Mouse (Mus musculus): ENCODE results near the gene 1600002K03Rik. TPM values are rescaled to one million over a fixed set of nuclear protein-coding genes. Genes with fewer than 3 reads are reported as not detected.

1600002K03Rik gene
- 9.1 and 9.5 TPM in 2 replicates for polyA plus RNA-seq (2016; fragmentation: Nextera tagmentation; extraction: Ambion mirVana)

DNA sequence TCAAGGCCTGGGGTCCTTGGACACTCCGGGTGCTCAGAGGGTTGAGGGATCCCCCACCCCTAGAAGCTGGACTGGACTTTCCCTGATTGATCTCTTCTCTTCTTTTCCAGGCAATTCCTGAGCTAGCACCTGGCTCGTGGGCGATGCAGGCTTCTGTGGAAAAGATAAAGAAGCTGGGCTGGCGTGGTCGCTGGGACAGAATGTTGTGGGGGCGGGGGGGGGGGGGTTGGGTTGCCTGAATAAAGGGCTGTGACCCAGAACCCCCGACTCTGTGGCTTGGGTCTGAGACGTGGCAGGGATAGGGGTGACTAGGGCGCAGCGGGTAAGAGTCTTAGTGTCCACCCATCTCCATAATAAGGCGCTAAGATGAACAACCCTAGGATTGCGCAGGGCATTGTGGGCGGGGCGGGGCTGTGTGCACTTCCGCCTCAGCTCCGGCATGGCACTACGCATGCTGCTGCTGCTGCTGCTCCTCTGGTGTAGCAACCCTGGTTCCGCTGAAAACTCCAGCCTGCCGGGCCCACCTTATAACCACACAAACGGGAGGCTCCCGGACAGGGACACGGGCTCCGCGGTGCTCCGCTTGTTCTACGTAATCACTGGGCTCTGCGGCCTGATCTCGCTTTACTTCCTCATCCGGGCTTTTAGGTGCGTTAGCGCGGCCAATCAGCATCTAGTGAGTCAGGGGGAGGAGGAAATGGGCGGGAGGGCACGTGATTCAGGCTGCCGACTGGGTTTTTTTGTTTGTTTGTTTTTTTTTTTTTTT, at the start of gene 1600002K03Rik:
Gene 1600002K03Rik, plus strand, starts transcription at position 418 of the 766 bp plus-strand sequence.
- Histone ChIP-seq H3K9me3 (no peaks in the 10 kb centered on the region), H3K4me1 (replicated peaks) (peaks cover 40% of the 10 kb centered on the region)
- 7% methylated on average over 35 of the region's 35 CpGs for WGBS

DNA sequence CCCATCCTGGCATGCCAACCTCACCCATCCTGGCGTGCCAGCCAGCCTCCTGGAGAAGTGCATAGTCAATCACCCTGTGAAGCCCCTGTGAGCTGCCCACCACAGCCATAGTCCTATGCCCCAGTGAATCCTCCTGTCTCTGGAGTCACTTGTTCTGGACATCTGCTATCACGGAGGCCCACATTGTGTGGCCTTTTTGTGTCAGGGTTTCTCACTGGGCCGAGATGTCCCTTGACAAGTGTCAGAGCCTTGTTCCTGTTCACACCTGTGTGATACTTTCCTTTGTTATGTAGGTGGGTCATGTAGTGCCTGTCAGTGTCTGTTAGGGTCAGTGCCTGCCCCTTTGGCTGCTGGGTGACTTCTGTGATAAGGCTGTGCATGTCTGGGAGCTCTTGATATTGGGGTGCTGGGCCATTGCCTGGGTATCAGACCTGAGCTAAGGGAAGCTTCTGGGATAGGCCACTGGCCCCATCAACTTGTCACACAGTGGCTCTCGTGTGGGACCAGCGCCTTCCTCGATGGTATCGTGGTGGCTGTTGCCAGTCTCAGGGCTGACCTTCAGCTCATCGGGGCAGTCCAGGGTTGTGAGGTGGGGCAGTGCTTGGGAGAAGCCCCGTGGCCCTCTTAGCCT, 48.7 kb upstream of the 1600002K03Rik start:
- WGBS, result 88% methylated on average over 9 of the region's 9 CpGs
- ATAC-seq (ENCODE audit: insufficient number of reproducible peaks, insufficient read depth, low FRiP score, low TSS enrichment, low read depth), result no peak

More for the DNA sequence above, at the start of gene 1600002K03Rik:
- Histone ChIP-seq H3K36me3 (peaks cover 34% of the 10 kb centered on the region), H3K4me2 (peak within 1 kb of the TSS; percentile 73), H3K27ac (peak within 1 kb of the TSS; percentile 76), H3K9ac (replicated peaks) (peak within 1 kb of the TSS; percentile 51; the same call in 1 of the 2 replicates), H3K27me3 (no peaks in the 10 kb centered on the region), H3K4me3 (replicated peaks) (peak within 1 kb of the TSS; percentile 54)
- peak; percentile 35 for ATAC-seq (ENCODE audit: insufficient number of reproducible peaks, insufficient read depth, low FRiP score, low TSS enrichment, low read depth)

DNA sequence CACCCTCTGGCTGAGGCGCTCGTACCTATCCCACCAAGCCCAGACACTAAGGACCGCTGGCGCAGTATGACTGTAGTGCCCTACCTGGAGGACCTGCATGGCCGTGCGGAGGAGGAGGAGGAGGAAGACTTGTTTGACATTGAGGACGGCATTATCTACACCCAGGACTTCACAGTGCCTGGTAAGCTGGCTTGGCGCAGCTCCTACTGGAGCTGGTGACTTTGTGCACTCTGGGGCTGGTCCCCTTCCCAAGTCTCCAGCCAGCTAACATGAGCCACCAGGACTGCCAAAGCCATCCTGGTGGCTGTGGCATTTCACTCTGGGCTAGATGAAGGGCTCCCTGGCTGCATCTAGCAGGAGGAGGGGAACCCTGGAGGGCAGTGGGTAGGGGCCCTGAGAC, 44.8 kb upstream of the 1600002K03Rik start:
- 94% methylated on average over 8 of the region's 8 CpGs for WGBS
- H3K27me3 ChIP-seq, result peaks cover 11% of the 10 kb centered on the region; the same call in 1 of the 2 replicates

More for the DNA sequence above, 48.7 kb upstream of the 1600002K03Rik start:
- H3K27me3 ChIP-seq, result no peaks in the 10 kb centered on the region
- 0 out of 2 replicates have a peak, but pooled peaks cover 3% of the 10 kb centered on the region for H3K4me1 ChIP-seq (replicated peaks)
- H3K9me3 ChIP-seq, result no peaks in the 10 kb centered on the region
- no peak overlapping the region for H3K4me3 ChIP-seq (replicated peaks)
- H3K36me3 ChIP-seq, result peaks cover 98% of the 10 kb centered on the region
- H3K27ac ChIP-seq, result no peak overlapping the region
- H3K4me2 ChIP-seq, result no peak overlapping the region
- H3K9ac ChIP-seq (replicated peaks), result 0 out of 2 replicates have a peak overlapping the region, but pooled peaks have one; percentile 19

DNA sequence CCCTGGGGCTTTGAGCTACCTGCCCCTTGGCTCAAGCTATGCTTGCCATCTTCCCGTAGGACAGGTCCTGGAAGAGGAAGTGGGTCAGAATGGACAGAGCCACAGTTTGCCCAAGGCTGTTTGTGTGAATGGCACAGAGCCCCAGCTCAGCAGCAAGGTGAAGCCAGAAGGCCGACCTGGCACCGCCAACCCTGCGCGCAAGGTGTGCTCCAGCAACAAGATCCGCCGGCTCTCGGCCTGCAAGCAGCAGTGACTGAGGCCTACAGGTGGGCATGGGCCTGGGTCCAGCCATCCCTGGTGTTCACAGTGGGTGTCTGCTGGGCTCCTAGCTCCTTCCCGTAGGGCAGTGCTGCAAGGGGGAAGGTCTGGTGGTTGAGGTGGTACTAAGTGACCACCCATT, 42.9 kb upstream of the 1600002K03Rik start:
- H3K9ac ChIP-seq (replicated peaks), result no peak overlapping the region
- H3K36me3 ChIP-seq, result peaks cover 99% of the 10 kb centered on the region
- no peak overlapping the region for H3K4me3 ChIP-seq (replicated peaks)
- WGBS, result 96% methylated on average over 9 of the region's 9 CpGs
- no peak overlapping the region for H3K27ac ChIP-seq
- no peaks in the 10 kb centered on the region for H3K9me3 ChIP-seq
- ATAC-seq (ENCODE audit: insufficient number of reproducible peaks, insufficient read depth, low FRiP score, low TSS enrichment, low read depth), result no peak
- peaks cover 17% of the 10 kb centered on the region for H3K27me3 ChIP-seq
- no peak overlapping the region for H3K4me2 ChIP-seq
- peaks cover 14% of the 10 kb centered on the region for H3K4me1 ChIP-seq (replicated peaks)

More for the DNA sequence above, 44.8 kb upstream of the 1600002K03Rik start:
- ATAC-seq (ENCODE audit: insufficient number of reproducible peaks, insufficient read depth, low FRiP score, low TSS enrichment, low read depth), result no peak
- 0 out of 2 replicates have a peak overlapping the region, but pooled peaks have one; percentile 1 for H3K4me3 ChIP-seq (replicated peaks)
- no peak overlapping the region for H3K27ac ChIP-seq
- H3K4me2 ChIP-seq, result no peak overlapping the region
- H3K36me3 ChIP-seq, result peaks cover 100% of the 10 kb centered on the region
- peaks cover 14% of the 10 kb centered on the region for H3K4me1 ChIP-seq (replicated peaks)
- no peak overlapping the region for H3K9ac ChIP-seq (replicated peaks)
- H3K9me3 ChIP-seq, result no peaks in the 10 kb centered on the region

DNA sequence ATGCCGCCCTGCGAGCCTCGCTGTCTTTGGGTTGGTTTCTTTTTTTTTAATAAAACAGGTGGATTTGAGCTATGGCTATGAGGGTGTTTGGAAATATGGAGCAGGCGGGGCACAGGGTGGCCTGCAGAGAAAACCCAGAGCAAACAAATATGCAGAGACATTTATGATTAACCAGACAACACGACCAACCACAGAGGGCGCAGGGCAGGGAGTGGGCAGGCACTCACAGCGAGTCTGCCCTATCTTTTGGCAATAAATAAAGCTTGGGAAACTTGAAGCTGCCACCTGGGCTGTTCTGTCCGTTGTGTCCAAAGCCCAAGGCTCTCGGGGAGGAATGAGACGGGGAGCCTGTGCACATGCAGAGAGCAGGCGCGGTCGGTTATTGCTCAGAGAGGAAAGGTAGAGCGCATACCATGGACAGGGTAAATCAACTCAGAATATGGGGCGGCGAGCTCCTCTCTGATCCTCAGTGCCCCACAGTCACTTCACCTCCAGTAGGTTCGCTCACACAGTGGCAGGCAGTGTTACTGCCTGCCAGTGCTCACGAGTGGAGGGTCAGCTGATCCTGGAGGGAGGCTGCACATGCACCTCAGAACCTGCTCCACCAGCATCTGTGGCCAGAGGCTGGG, 42.2 kb upstream of the 1600002K03Rik start:
- Histone ChIP-seq H3K36me3 (peaks cover 95% of the 10 kb centered on the region), H3K27me3 (peaks cover 24% of the 10 kb centered on the region), H3K9me3 (no peaks in the 10 kb centered on the region), H3K4me3 (replicated peaks) (no peak overlapping the region), H3K27ac (no peak overlapping the region), H3K4me1 (replicated peaks) (peaks cover 14% of the 10 kb centered on the region), H3K4me2 (peak overlapping the region; percentile 56; the same call in 1 of the 2 replicates), H3K9ac (replicated peaks) (no peak overlapping the region; the same call in 1 of the 2 replicates)
- ATAC-seq (ENCODE audit: insufficient number of reproducible peaks, insufficient read depth, low FRiP score, low TSS enrichment, low read depth), result no peak
- WGBS, result 81% methylated on average over 18 of the region's 18 CpGs

DNA sequence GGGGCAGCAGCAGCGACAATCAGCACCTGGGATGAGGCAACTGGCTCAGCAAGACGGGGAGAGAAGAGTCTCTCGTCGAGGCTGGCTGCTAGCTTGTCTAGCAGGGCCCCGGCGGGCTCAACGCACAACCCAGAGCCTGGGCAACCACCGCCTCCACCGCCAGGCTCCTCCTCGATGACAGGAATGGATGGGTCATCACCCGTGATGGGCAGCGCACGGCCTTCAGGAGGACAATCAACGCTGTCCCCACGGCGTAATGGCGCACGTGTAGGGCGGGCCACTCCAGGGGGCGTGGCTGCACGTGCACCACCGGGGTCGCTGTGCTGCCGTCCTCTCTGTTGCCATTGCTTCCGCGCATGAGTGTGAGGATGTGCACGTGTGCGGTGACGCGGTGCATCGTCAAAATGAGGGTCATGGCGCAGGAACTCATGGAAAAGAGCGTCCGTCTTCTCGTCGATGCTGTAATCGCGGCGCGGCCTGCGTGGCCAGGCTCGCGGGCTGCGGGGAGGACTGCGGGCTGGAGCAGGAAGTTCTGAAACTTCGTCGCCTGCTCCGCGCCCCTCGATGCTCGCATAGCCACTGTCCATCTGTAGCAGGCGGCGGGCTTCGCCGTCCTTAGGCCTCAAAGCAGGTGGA, 41.3 kb upstream of the 1600002K03Rik start:
- Histone ChIP-seq H3K9ac (replicated peaks) (peak overlapping the region; percentile 50), H3K4me2 (peak overlapping the region; percentile 56), H3K4me1 (replicated peaks) (peaks cover 17% of the 10 kb centered on the region), H3K27me3 (peaks cover 33% of the 10 kb centered on the region), H3K27ac (0 out of 2 replicates have a peak overlapping the region, but pooled peaks have one; percentile 35), H3K9me3 (0 out of 2 replicates have a peak, but pooled peaks cover 5% of the 10 kb centered on the region), H3K4me3 (replicated peaks) (peak overlapping the region; percentile 25), H3K36me3 (peaks cover 90% of the 10 kb centered on the region)
- no peak for ATAC-seq (ENCODE audit: insufficient number of reproducible peaks, insufficient read depth, low FRiP score, low TSS enrichment, low read depth)
- WGBS, result 17% methylated on average over 55 of the region's 55 CpGs

DNA sequence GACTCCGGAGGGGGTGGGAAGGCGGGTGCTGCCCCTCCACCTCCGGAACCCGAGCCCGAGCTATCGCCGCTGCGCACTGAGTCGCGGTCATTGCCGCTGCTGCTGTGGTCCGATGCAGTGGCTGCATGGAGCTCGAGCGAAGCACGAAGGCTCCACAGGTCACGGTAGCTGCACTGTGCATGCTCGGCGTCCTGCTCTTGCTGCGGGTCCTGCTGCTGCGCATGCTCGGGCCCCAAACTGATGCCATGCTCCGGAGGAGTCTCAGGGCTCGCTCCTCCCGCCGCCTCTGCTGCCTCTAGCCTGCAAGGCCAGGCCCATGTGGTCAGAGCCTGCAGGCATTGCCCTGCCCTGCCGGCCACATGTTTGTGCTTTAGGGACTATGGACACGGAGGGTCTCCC, 40.8 kb upstream of the 1600002K03Rik start:
- peak overlapping the region; percentile 50 for H3K9ac ChIP-seq (replicated peaks)
- 0 out of 2 replicates have a peak, but pooled peaks cover 5% of the 10 kb centered on the region for H3K9me3 ChIP-seq
- peaks cover 38% of the 10 kb centered on the region for H3K27me3 ChIP-seq
- no peak for ATAC-seq (ENCODE audit: insufficient number of reproducible peaks, insufficient read depth, low FRiP score, low TSS enrichment, low read depth)
- 34% methylated on average over 27 of the region's 27 CpGs for WGBS
- H3K4me1 ChIP-seq (replicated peaks), result peaks cover 23% of the 10 kb centered on the region
- 0 out of 2 replicates have a peak overlapping the region, but pooled peaks have one; percentile 35 for H3K27ac ChIP-seq
- peak overlapping the region; percentile 25 for H3K4me3 ChIP-seq (replicated peaks)
- H3K36me3 ChIP-seq, result peaks cover 85% of the 10 kb centered on the region
- H3K4me2 ChIP-seq, result peak overlapping the region; percentile 56

DNA sequence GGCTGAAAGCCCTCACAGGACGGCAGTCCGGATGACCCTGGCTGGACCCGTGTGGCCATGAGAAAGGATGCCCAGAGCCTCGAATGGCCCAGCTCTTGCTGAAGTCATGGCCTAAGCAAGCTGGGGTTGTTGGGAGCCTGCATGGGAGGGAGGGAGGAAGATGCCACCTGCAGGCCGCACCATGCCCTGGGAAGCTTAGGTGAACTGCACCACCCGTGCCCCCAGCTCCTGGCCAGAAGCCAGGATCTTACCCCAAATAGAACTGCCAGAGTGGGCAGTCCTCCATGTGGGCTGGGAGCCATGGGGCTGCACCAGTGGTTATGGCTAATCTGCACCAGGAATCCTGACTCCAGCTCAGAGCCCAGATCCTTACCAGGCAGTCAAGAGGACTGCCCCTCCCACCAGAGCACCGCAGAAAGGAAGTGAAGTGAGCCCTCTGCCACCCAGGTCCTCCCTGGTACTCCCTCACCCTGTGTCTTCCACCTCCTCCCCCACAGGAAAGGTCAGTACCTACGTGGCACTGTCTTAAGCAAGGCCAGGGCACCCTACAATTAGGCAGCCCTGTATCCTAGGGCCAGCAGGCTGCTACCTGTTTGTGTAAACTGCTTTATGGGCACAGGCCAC, 39.4 kb upstream of the 1600002K03Rik start:
- Histone ChIP-seq H3K9me3 (0 out of 2 replicates have a peak, but pooled peaks cover 5% of the 10 kb centered on the region), H3K4me1 (replicated peaks) (peaks cover 36% of the 10 kb centered on the region), H3K9ac (replicated peaks) (no peak overlapping the region), H3K27me3 (peaks cover 52% of the 10 kb centered on the region), H3K4me3 (replicated peaks) (no peak overlapping the region), H3K36me3 (peaks cover 71% of the 10 kb centered on the region), H3K4me2 (no peak overlapping the region), H3K27ac (no peak overlapping the region)
- no peak for ATAC-seq (ENCODE audit: insufficient number of reproducible peaks, insufficient read depth, low FRiP score, low TSS enrichment, low read depth)
- 77% methylated on average over 8 of the region's 8 CpGs for WGBS

DNA sequence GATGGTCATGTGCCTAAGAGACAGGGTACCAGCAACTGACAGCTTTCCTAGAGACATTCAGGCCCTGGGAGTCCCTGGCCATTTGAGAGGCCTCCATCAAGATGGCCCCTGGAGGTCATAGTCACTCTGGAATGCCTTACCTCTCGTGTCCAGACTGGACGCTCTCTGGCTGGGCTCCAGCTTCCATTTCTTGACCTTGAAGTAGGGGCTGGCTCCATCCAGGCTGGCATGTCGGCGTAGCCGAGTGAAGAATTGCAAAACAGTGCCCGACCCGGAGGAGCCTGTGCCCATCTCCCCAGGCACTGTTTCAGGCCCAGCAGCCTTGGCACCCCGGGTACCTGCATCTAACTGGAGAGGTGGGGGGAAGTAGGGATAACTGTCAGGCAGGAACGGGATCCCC, 38.3 kb upstream of the 1600002K03Rik start:
- H3K9me3 ChIP-seq, result 0 out of 2 replicates have a peak, but pooled peaks cover 5% of the 10 kb centered on the region
- no peak overlapping the region for H3K4me2 ChIP-seq
- peaks cover 60% of the 10 kb centered on the region for H3K36me3 ChIP-seq
- no peak for ATAC-seq (ENCODE audit: insufficient number of reproducible peaks, insufficient read depth, low FRiP score, low TSS enrichment, low read depth)
- WGBS, result 86% methylated on average over 9 of the region's 9 CpGs
- H3K9ac ChIP-seq (replicated peaks), result no peak overlapping the region
- peaks cover 63% of the 10 kb centered on the region for H3K27me3 ChIP-seq
- no peak overlapping the region for H3K4me3 ChIP-seq (replicated peaks)
- no peak overlapping the region for H3K27ac ChIP-seq
- peaks cover 44% of the 10 kb centered on the region for H3K4me1 ChIP-seq (replicated peaks)

DNA sequence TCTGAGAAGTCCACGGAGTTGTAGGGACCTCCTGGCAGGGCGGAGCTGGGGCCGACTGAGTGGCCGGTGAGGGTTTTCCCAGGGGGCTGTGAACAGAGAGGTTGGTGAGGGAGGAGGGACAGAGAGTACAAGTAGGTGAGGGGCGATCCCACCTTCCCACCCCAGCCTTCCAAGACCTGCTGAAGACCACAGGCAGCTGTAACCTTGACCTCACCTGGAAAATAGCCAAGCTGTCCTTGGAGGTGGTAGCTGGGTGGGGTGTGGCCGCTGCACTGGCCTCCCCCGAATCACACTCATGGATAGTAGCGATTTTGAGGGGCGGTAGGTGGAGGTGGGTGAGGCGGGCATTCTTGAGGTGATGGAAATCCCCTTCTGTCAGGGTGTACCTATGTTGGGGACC, 37.6 kb upstream of the 1600002K03Rik start:
- H3K4me2 ChIP-seq, result no peak overlapping the region
- H3K9ac ChIP-seq (replicated peaks), result no peak overlapping the region
- peaks cover 47% of the 10 kb centered on the region for H3K4me1 ChIP-seq (replicated peaks)
- 79% methylated on average over 10 of the region's 10 CpGs for WGBS
- no peak overlapping the region for H3K4me3 ChIP-seq (replicated peaks)
- H3K9me3 ChIP-seq, result 0 out of 2 replicates have a peak, but pooled peaks cover 5% of the 10 kb centered on the region
- no peak for ATAC-seq (ENCODE audit: insufficient number of reproducible peaks, insufficient read depth, low FRiP score, low TSS enrichment, low read depth)
- H3K27me3 ChIP-seq, result peaks cover 65% of the 10 kb centered on the region
- H3K36me3 ChIP-seq, result peaks cover 52% of the 10 kb centered on the region
- no peak overlapping the region for H3K27ac ChIP-seq

Measured in limb, embryonic 12.5 days (tissue).